Mouse (Mus musculus): ENCODE measurements around the gene Bnip2.

Gene Bnip2

DNA sequence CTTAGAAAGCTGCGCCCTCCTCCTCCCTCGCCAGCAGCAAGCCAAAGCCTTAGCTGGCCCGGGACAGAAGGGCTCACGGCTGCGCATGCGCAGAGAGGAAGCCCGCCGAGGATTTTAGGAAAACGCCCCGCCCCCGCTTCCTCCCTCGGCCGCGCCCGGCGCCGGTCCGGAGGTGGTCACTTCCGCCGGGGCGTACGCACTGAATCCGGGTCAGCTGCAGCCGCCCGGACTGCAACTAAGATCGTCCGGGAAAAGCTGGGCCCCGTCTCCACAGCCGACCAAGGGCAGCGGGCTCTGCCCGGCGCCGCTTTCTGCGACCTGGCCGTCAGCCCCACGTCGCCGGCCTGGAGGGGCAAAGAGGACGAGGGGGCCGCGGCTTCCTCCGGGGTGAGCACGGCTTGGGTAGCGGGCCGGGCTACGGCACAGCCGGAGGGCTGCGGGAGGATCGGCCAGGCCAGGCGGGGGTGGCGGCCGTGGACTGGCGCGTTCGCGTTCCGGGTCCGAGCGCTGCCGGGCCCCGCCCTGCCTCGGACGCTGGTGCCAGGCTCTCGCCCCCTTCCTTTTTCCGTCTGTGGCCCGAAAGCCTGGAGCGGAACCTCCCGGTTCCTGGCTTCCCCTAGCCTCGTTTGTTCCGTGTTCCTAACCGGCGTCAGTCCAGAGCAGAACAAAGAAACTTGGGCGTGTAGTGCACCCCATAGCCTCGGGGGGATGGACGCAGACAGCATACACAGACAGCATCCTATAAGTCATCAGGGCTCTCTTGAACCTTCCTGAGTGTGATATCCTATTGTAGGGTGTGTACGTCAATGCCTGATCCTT lies at the start of gene Bnip2:
TSS of gene Bnip2 (plus strand) at position 164 of the 819 bp plus-strand sequence.
- TF ChIP-seq NANOG (IDR thresholded peaks at IDR 0.05; ENCODE audit: borderline replicate concordance, low read length), result no peak
- no peak for TF ChIP-seq CTCF (conservative IDR thresholded peaks at IDR 0.05; ENCODE audit: low read length)
- TF ChIP-seq POU5F1 (IDR thresholded peaks at IDR 0.05; ENCODE audit: borderline replicate concordance, low read length), result no peak
- H3K4me3 ChIP-seq (replicated peaks; ENCODE audit: low read length), result peak within 1 kb of the TSS; percentile 100
- H3K9me3 ChIP-seq (ENCODE audit: low read length), result no peaks in the 10 kb centered on the region
- no peaks in the 10 kb centered on the region for H3K27me3 ChIP-seq (ENCODE audit: insufficient read depth, low read length)
- H3K4me1 ChIP-seq (replicated peaks; ENCODE audit: low read depth, low read length), result peaks cover 36% of the 10 kb centered on the region
- peaks cover 31% of the 10 kb centered on the region for H3K36me3 ChIP-seq (ENCODE audit: insufficient read depth, low read length)

DNA sequence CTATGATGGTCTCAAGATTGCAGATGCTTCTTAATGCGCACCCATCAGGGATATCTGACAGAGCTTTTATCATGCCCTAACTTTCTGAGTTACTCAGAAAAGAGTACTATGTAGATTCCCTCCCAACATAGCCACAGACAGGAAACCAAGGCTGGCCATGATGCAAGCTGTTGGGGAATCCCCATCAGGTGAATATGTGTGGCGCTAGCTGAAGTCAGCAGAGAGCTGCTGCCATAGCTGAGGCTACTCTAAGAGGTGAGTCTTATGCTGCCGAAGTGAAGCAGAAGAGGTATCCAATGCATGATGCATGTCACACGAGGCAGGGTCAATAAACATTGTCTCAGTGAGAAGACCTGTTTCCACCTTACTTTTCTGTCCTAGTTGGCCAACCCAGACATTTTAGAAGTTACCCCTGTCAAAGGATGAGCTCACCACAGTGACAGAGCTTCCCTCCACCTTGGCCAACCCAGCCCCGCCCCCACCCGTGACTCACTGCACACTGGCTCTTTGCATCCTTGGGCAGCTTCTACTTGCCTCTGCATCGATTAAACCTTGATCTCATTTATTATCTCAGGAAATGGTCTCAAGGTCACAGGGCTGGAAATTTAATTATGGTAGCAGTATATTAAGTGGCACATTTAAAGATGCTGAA lies 48.3 kb upstream of the Bnip2 start:
- TF ChIP-seq CTCF (conservative IDR thresholded peaks at IDR 0.05; ENCODE audit: low read length) (no peak), NANOG (IDR thresholded peaks at IDR 0.05; ENCODE audit: borderline replicate concordance, low read length) (no peak), POU5F1 (IDR thresholded peaks at IDR 0.05; ENCODE audit: borderline replicate concordance, low read length) (no peak)
- H3K4me1 ChIP-seq (replicated peaks; ENCODE audit: low read depth, low read length), result no peaks in the 10 kb centered on the region
- H3K36me3 ChIP-seq (ENCODE audit: insufficient read depth, low read length), result no peaks in the 10 kb centered on the region
- H3K9me3 ChIP-seq (ENCODE audit: low read length), result no peaks in the 10 kb centered on the region
- no peak overlapping the region for H3K4me3 ChIP-seq (replicated peaks; ENCODE audit: low read length)
- no peaks in the 10 kb centered on the region for H3K27me3 ChIP-seq (ENCODE audit: insufficient read depth, low read length)

DNA sequence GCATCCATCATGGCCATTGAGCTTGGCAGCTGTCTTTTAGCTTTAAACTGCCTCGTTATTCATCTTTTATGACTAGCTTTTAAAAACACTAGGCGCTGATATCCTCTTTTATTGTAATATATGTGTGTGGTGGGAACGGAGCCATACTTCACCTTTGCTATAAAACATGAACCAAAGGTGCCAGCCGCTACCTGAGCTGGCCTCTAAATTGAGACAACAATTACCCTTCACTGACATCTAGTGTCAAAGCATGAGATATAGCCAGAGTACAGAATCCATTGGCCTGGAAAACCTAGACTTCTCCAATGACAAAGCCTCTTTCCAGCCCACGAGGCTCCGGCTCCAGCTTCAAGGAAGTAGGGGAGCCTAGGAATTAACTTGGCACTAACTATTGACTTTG lies 47.7 kb upstream of the Bnip2 start:
- H3K4me1 ChIP-seq (replicated peaks; ENCODE audit: low read depth, low read length), result no peaks in the 10 kb centered on the region
- H3K9me3 ChIP-seq (ENCODE audit: low read length), result no peaks in the 10 kb centered on the region
- no peak overlapping the region for H3K4me3 ChIP-seq (replicated peaks; ENCODE audit: low read length)
- TF ChIP-seq POU5F1 (IDR thresholded peaks at IDR 0.05; ENCODE audit: borderline replicate concordance, low read length) (no peak), NANOG (IDR thresholded peaks at IDR 0.05; ENCODE audit: borderline replicate concordance, low read length) (no peak), CTCF (conservative IDR thresholded peaks at IDR 0.05; ENCODE audit: low read length) (no peak)
- H3K36me3 ChIP-seq (ENCODE audit: insufficient read depth, low read length), result no peaks in the 10 kb centered on the region
- H3K27me3 ChIP-seq (ENCODE audit: insufficient read depth, low read length), result no peaks in the 10 kb centered on the region

DNA sequence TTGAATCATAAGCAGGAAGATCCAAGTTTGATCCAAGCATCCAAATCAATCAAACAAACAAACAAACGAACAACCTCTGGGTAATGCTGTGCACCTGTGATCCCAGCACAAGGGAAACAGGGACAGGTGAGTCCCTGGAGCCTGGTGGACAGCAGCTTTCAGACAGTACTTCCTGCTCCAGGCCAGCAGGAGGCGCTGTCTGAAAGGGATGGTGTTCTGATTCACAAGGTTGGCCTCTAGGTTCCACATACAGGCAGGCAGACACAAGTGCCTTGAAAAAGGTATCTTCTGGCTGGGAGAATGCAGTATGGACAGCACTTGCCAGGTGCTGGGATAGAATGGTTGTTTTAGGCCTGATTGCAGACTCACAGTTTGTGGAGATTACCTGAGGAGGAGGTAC lies 40.3 kb upstream of the Bnip2 start:
- no peaks in the 10 kb centered on the region for H3K27me3 ChIP-seq (ENCODE audit: insufficient read depth, low read length)
- TF ChIP-seq NANOG (IDR thresholded peaks at IDR 0.05; ENCODE audit: borderline replicate concordance, low read length) (no peak), CTCF (conservative IDR thresholded peaks at IDR 0.05; ENCODE audit: low read length) (peak; percentile 97)
- no peaks in the 10 kb centered on the region for H3K9me3 ChIP-seq (ENCODE audit: low read length)
- no peaks in the 10 kb centered on the region for H3K4me1 ChIP-seq (replicated peaks; ENCODE audit: low read depth, low read length)
- no peak overlapping the region for H3K4me3 ChIP-seq (replicated peaks; ENCODE audit: low read length)
- H3K36me3 ChIP-seq (ENCODE audit: insufficient read depth, low read length), result no peaks in the 10 kb centered on the region

DNA sequence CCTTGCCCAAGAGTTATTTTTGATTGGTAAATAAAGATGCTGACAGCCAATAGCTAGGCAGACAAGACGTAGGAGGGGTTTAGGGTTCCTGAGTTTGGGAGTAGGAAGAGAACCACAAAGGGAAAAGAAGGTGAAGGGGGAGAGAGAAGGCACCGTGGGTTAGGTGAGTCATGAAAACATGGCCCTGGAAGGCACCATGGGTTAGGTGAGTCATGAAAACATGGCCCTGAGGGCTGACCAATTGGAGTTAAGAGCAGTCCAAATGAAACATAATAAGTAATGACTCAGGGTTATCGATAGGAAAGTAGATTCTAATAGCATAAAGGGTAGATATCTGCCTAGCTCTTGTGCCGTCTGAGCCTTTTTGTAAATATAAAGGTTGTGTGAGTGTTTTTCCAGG lies 39.6 kb upstream of the Bnip2 start:
- H3K36me3 ChIP-seq (ENCODE audit: insufficient read depth, low read length), result no peaks in the 10 kb centered on the region
- no peak for TF ChIP-seq NANOG (IDR thresholded peaks at IDR 0.05; ENCODE audit: borderline replicate concordance, low read length)
- TF ChIP-seq CTCF (conservative IDR thresholded peaks at IDR 0.05; ENCODE audit: low read length), result no peak
- TF ChIP-seq POU5F1 (IDR thresholded peaks at IDR 0.05; ENCODE audit: borderline replicate concordance, low read length), result no peak
- H3K4me1 ChIP-seq (replicated peaks; ENCODE audit: low read depth, low read length), result no peaks in the 10 kb centered on the region
- H3K4me3 ChIP-seq (replicated peaks; ENCODE audit: low read length), result no peak overlapping the region
- H3K27me3 ChIP-seq (ENCODE audit: insufficient read depth, low read length), result no peaks in the 10 kb centered on the region
- no peaks in the 10 kb centered on the region for H3K9me3 ChIP-seq (ENCODE audit: low read length)

DNA sequence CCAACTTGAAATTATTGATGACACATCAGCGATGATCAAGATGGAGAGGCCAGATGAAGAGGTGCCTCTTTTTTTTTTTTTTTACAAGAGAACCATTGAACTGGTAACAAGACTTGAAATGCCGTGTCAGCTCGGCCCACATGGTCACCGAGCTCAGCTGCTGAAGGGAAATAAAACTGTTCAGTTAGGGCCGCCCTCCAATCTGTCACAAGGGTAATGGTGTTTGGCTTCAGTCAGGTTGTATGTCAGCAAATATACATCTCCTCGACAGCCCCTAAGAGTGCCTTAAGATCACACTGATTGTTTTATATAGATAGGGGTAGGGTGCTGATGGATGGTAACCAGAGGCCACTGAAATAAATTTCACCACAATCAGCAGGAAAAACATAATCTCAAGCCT lies 28.3 kb upstream of the Bnip2 start:
- peaks cover 9% of the 10 kb centered on the region; the same call in 1 of the 2 replicates for H3K27me3 ChIP-seq (ENCODE audit: insufficient read depth, low read length)
- H3K9me3 ChIP-seq (ENCODE audit: low read length), result peaks cover 6% of the 10 kb centered on the region; the same call in 1 of the 2 replicates
- H3K4me3 ChIP-seq (replicated peaks; ENCODE audit: low read length), result no peak overlapping the region
- H3K36me3 ChIP-seq (ENCODE audit: insufficient read depth, low read length), result no peaks in the 10 kb centered on the region
- TF ChIP-seq POU5F1 (IDR thresholded peaks at IDR 0.05; ENCODE audit: borderline replicate concordance, low read length) (no peak), CTCF (conservative IDR thresholded peaks at IDR 0.05; ENCODE audit: low read length) (no peak), NANOG (IDR thresholded peaks at IDR 0.05; ENCODE audit: borderline replicate concordance, low read length) (no peak)
- no peaks in the 10 kb centered on the region for H3K4me1 ChIP-seq (replicated peaks; ENCODE audit: low read depth, low read length)

DNA sequence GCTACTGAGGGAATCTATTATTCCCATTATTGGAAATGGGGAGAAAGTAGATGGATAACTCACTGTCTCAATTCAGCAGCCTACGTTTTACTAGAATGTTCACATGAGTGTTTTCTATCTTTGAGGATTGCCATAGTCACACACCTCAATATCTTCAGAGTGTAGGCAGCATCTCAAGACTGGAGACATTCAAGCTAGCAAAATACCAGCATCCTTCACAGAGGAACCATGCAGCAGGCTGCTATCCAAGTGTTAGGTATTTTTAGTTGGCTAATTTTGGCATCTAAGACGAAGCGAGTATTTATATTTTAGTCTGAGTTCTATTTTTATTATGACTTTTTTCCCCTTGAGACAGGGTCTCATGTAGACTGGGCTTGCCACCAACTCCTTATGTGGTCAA lies 24.9 kb upstream of the Bnip2 start:
- Histone ChIP-seq H3K27me3 (ENCODE audit: insufficient read depth, low read length) (peaks cover 9% of the 10 kb centered on the region; the same call in 1 of the 2 replicates), H3K36me3 (ENCODE audit: insufficient read depth, low read length) (no peaks in the 10 kb centered on the region), H3K4me3 (replicated peaks; ENCODE audit: low read length) (no peak overlapping the region), H3K4me1 (replicated peaks; ENCODE audit: low read depth, low read length) (no peaks in the 10 kb centered on the region), H3K9me3 (ENCODE audit: low read length) (peaks cover 6% of the 10 kb centered on the region; the same call in 1 of the 2 replicates)
- TF ChIP-seq CTCF (conservative IDR thresholded peaks at IDR 0.05; ENCODE audit: low read length) (no peak), NANOG (IDR thresholded peaks at IDR 0.05; ENCODE audit: borderline replicate concordance, low read length) (no peak), POU5F1 (IDR thresholded peaks at IDR 0.05; ENCODE audit: borderline replicate concordance, low read length) (no peak)

DNA sequence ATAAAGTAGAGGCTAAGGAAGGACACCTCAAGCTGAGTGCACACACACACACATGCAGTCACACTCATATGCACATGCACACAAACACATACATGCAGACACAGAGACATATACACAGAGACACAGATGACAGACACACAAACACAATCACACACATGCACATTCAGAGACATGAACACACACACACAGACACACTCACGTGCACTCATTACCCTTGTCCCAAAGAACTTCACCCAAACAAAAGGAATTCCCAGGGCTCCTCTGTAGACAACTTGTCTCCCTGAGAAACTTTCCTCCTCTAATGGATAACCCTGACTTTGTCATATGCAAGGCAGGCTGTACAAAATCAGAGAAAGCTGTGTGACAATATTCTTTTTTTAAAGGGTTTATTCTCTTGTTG lies 3.7 kb upstream of the Bnip2 start:
- Histone ChIP-seq H3K36me3 (ENCODE audit: insufficient read depth, low read length) (0 out of 2 replicates have a peak, but pooled peaks cover under 1% of the 10 kb centered on the region), H3K4me1 (replicated peaks; ENCODE audit: low read depth, low read length) (peaks cover 12% of the 10 kb centered on the region), H3K27me3 (ENCODE audit: insufficient read depth, low read length) (no peaks in the 10 kb centered on the region), H3K4me3 (replicated peaks; ENCODE audit: low read length) (no peak overlapping the region), H3K9me3 (ENCODE audit: low read length) (no peaks in the 10 kb centered on the region)
- TF ChIP-seq NANOG (IDR thresholded peaks at IDR 0.05; ENCODE audit: borderline replicate concordance, low read length) (no peak), CTCF (conservative IDR thresholded peaks at IDR 0.05; ENCODE audit: low read length) (no peak), POU5F1 (IDR thresholded peaks at IDR 0.05; ENCODE audit: borderline replicate concordance, low read length) (no peak)
